Mouse (Mus musculus): ENCODE measurements around the gene Ydjc. TPM values are rescaled to one million over a fixed set of nuclear protein-coding genes. Genes with fewer than 3 reads are reported as not detected.
A peak's percentile ranks its signal among the peaks of the same experiment; 100 is the strongest.

The Ydjc gene
- polyA plus RNA-seq, 1 experiment from 2014 or later = 4.6 TPM

DNA sequence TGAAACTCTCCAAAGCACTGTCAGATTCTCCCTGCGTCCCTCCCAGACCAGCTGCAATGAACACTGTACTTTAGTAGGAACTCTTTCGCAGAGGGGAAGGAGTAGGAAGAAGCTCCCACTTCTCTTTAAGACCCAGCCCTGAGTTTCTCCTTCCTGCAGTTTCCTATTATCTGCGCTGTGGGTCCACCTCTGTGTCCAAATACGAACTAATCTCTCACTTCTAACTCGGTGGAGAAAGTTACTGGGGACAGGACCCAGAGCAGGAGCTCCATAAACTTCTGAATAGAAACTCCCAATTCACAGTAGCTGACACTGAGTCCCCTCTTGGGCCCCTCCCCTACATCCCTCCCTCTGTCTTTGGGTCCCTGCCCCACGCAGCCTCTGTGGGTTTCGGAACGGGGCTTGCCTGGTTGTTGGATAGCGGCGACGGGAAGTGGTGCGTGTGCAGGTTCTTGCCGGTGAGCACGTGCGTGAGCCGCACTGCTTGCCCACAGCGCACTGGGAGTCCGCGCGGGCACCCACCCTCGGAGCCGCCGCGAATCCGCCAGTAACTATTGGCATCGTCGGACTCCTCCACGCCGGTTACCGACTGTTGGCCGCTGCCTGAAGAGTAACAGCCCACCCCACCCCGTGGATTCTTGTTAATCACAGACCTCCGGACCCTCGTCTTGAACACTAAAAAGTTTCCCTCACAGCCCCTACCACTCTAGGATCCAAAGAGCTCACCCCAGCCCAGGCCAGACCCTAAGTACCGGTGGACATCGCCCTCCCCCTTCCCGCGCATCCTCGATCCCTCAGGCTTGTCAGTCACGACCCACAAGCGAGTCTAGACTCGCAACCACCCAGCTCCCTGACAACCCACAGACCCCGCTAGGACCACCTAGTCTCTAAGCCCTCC is 13.0 kb upstream of the Ydjc start:
- Histone ChIP-seq H3K27ac (ENCODE audit: poor library complexity, severe bottlenecking) (peak overlapping the region; percentile 30; the same call in 1 of the 2 replicates), H3K9me3 (replicated peaks) (no peaks in the 10 kb centered on the region), H3K36me3 (no peaks in the 10 kb centered on the region), H3K27me3 (replicated peaks) (no peaks in the 10 kb centered on the region), H3K9ac (peak overlapping the region; percentile 75), H3K4me2 (peak overlapping the region; percentile 93), H3K4me1 (replicated peaks) (peaks cover 15% of the 10 kb centered on the region), H3K4me3 (peak overlapping the region; percentile 73)
- 3% methylated on average over 43 of the region's 43 CpGs for WGBS
- no peak for ATAC-seq (ENCODE audit: insufficient number of reproducible peaks, low FRiP score)

GRCm38 (mm10) chr16:17132089-17132905 is 12.1 kb upstream of the Ydjc start, which contains the start of gene Sdf2l1:
TSS of gene Sdf2l1 (minus strand) at chr16:17132383.
- under 1% methylated on average over 47 of the region's 47 CpGs for WGBS
- peak within 1 kb of the TSS; percentile 30; the same call in 1 of the 2 replicates for H3K27ac ChIP-seq (ENCODE audit: poor library complexity, severe bottlenecking)
- H3K9me3 ChIP-seq (replicated peaks) = no peaks in the 10 kb centered on the region
- peak within 1 kb of the TSS; percentile 73 for H3K4me3 ChIP-seq
- no peaks in the 10 kb centered on the region for H3K36me3 ChIP-seq
- H3K27me3 ChIP-seq (replicated peaks) = no peaks in the 10 kb centered on the region
- peak within 1 kb of the TSS; percentile 93 for H3K4me2 ChIP-seq
- peak; percentile 97 for ATAC-seq (ENCODE audit: insufficient number of reproducible peaks, low FRiP score)
- peak within 1 kb of the TSS; percentile 75 for H3K9ac ChIP-seq
- peaks cover 15% of the 10 kb centered on the region for H3K4me1 ChIP-seq (replicated peaks)

DNA sequence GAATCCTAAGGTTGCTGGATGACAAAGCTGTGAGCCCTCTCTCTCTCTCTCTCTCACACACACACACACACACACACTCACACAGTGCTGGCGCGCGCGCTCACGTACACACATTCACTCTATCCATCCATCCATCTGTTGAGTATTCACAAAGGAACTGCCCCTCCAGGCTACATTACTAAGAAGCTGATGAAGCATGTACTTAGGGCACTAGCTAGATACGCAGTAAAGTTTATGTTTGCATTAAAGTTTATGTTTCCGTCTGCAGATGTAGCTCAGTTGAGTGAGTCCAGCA is 11.6 kb upstream of the Ydjc start:
- Histone ChIP-seq H3K9ac (peak overlapping the region; percentile 75), H3K4me3 (peak overlapping the region; percentile 73), H3K9me3 (replicated peaks) (no peaks in the 10 kb centered on the region), H3K4me1 (replicated peaks) (peaks cover 15% of the 10 kb centered on the region), H3K27me3 (replicated peaks) (no peaks in the 10 kb centered on the region), H3K36me3 (no peaks in the 10 kb centered on the region), H3K27ac (ENCODE audit: poor library complexity, severe bottlenecking) (no peak overlapping the region), H3K4me2 (peak overlapping the region; percentile 93)
- ATAC-seq (ENCODE audit: insufficient number of reproducible peaks, low FRiP score) = no peak
- WGBS = 47% methylated on average over 7 of the region's 7 CpGs

DNA sequence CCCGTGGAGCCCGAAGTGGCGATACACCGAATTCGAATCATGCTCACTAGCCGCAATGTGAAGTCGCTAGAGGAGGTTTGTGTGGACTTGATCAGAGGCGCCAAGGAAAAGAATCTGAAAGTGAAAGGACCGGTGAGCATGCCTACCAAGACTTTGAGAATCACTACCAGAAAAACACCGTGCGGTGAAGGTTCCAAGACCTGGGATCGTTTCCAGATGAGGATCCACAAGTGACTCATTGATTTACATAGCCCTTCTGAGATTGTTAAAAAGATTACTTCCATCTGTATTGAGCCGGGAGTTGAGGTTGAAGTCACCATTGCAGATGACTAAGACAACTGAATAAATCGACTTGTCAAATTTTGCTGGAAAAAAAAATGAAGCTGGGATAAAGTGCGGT is 7.1 kb upstream of the Ydjc start:
- no peaks in the 10 kb centered on the region for H3K36me3 ChIP-seq
- no peak for ATAC-seq (ENCODE audit: insufficient number of reproducible peaks, low FRiP score)
- H3K9me3 ChIP-seq (replicated peaks) = no peaks in the 10 kb centered on the region
- H3K4me2 ChIP-seq = no peak overlapping the region
- no peak overlapping the region for H3K4me3 ChIP-seq
- peaks cover 6% of the 10 kb centered on the region for H3K4me1 ChIP-seq (replicated peaks)
- H3K27me3 ChIP-seq (replicated peaks) = no peaks in the 10 kb centered on the region
- 79% methylated on average over 15 of the region's 15 CpGs for WGBS
- no peak overlapping the region for H3K9ac ChIP-seq
- no peak overlapping the region for H3K27ac ChIP-seq (ENCODE audit: poor library complexity, severe bottlenecking)

DNA sequence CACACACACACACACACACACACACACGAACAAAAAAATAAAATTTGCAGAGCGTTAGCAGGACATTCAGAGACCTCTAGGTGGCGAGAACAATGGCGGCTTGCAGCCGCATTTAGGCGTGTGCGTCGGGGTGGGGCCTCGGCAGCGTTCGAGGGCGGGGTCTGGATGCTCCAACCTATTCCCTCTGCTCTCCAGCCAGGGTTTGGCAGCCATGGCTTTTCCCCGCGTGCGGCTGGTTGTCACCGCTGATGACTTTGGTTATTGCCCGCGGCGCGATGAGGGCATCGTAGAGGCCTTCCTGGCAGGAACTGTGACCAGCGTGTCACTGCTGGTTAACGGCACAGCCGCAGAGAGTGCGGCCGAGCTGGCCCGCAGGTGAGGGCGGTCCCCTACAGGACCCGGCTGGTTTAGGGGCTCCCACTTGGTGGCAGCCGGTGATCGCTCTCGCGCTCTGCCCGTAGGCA is 2.4 kb downstream of the Ydjc start, which contains the start of gene Ccdc116:
Ccdc116 (minus strand) TSS at position 458 of the 464 bp plus-strand sequence.
- Histone ChIP-seq H3K36me3 (peaks cover 2% of the 10 kb centered on the region), H3K9me3 (replicated peaks) (no peaks in the 10 kb centered on the region), H3K27me3 (replicated peaks) (no peaks in the 10 kb centered on the region), H3K4me1 (replicated peaks) (peaks cover 12% of the 10 kb centered on the region), H3K4me3 (peak within 1 kb of the TSS; percentile 47), H3K27ac (ENCODE audit: poor library complexity, severe bottlenecking) (no peak within 1 kb of the TSS), H3K4me2 (peak within 1 kb of the TSS; percentile 78), H3K9ac (peak within 1 kb of the TSS; percentile 59)
- 0% methylated on average over 34 of the region's 34 CpGs for WGBS
- ATAC-seq (ENCODE audit: insufficient number of reproducible peaks, low FRiP score) = peak; percentile 78

DNA sequence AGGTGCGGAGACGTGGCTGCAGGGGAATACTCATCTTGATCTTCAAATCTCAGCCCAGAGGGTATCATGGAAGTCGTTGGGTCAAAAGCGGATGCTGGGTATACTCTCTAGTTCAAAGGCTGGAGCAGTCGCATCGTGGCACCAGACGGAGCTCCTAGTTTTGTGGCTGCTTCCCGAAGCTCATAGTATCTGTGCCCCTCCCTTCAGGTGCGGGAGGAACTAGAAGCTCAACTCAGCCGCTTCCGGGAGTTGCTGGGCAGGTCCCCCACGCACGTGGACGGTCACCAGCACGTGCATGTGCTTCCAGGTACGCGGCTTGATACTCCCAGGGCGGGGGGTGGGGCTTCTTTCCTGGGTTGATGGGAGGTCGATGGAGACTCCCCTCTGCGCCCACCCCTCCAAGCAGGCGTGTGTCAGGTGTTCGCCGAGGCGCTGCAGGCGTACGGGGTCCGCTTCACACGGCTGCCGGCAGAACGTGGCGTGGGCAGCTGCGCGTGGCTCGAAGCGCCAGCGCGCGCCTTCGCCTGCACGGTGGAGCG is 3.0 kb downstream of the Ydjc start:
- Histone ChIP-seq H3K27me3 (replicated peaks) (no peaks in the 10 kb centered on the region), H3K9ac (peak overlapping the region; percentile 59), H3K4me2 (peak overlapping the region; percentile 78), H3K4me3 (peak overlapping the region; percentile 47), H3K36me3 (peaks cover 8% of the 10 kb centered on the region), H3K9me3 (replicated peaks) (no peaks in the 10 kb centered on the region), H3K27ac (ENCODE audit: poor library complexity, severe bottlenecking) (no peak overlapping the region), H3K4me1 (replicated peaks) (peaks cover 12% of the 10 kb centered on the region)
- WGBS = under 1% methylated on average over 41 of the region's 41 CpGs
- 0 out of 2 replicates have a peak, but pooled peaks have one; percentile 12 for ATAC-seq (ENCODE audit: insufficient number of reproducible peaks, low FRiP score)

- no peaks in the 10 kb centered on the region for H3K27me3 ChIP-seq (replicated peaks)
- H3K9ac ChIP-seq = no peak overlapping the region
- ATAC-seq (ENCODE audit: insufficient number of reproducible peaks, low FRiP score) = peak; percentile 30; the same call in 1 of the 2 replicates
- peak overlapping the region; percentile 78 for H3K4me2 ChIP-seq
- H3K4me1 ChIP-seq (replicated peaks) = peaks cover 12% of the 10 kb centered on the region
- peaks cover 15% of the 10 kb centered on the region for H3K36me3 ChIP-seq
- H3K27ac ChIP-seq (ENCODE audit: poor library complexity, severe bottlenecking) = no peak overlapping the region
- 9% methylated on average over 16 of the region's 16 CpGs for WGBS
- peak overlapping the region; percentile 47 for H3K4me3 ChIP-seq
- no peaks in the 10 kb centered on the region for H3K9me3 ChIP-seq (replicated peaks)
These were observed 3.7 kb downstream of the Ydjc start for GRCm38 (mm10) chr16:17148084-17148483.

DNA sequence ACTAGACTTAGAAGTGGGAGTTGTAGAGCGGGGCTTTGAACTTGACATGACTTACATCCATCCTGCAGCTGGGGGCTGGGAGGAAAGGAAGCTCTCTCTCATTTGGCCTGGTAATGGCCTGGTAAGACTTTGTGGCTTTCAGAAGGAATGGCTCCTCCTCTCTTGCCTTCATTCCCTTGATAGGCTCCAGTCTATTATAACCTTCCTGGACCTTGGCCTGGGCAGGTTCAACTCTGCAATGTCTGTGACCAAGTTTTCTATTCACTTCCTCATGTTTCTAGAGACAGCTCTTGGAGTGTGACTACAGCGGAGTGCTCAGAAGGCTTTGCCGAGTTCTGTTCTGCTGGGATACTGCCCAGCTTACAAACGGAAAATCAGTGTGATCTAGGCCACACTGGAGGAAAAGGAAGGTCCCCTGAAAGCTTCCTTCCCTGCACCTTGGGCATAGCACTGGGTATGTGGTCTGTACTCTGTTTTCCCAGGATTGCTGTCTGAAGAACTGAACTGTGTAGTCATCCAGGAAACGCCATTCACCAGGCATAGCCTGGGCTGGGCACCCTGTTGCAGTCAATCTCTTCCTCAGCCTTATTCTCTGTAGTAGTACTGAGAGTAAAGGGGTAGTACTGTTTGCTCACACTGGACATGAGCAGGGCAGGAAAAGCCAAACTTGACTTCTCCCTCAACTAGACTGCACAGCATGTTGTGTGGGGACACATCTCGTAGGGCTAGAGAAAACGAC is 6.3 kb downstream of the Ydjc start:
- H3K36me3 ChIP-seq = peaks cover 37% of the 10 kb centered on the region
- no peaks in the 10 kb centered on the region for H3K27me3 ChIP-seq (replicated peaks)
- peaks cover 16% of the 10 kb centered on the region for H3K4me1 ChIP-seq (replicated peaks)
- H3K9me3 ChIP-seq (replicated peaks) = no peaks in the 10 kb centered on the region
- ATAC-seq (ENCODE audit: insufficient number of reproducible peaks, low FRiP score) = no peak
- WGBS = 82% methylated on average over 7 of the region's 7 CpGs
- no peak overlapping the region for H3K4me2 ChIP-seq
- H3K4me3 ChIP-seq = no peak overlapping the region
- no peak overlapping the region for H3K9ac ChIP-seq
- H3K27ac ChIP-seq (ENCODE audit: poor library complexity, severe bottlenecking) = no peak overlapping the region

DNA sequence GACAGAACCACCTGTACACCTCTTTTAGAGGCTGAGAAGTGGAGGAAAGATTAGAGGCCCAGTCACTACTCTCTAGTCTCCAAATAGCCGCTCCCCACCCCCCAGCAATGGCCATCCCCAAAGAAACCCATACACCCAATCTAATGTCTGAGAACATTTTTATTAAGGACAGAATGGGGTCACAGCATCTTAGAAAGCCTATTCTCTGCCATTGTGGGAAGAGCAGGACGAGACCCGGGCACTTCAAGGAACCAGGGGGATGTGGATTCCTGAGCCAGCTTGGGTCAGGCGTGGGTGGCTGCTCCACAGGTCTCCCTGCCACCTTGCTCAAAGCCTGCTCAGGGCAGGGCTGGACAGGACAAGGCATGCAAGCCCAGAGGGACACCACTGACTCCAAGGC is 7.5 kb downstream of the Ydjc start:
- Histone ChIP-seq H3K36me3 (peaks cover 46% of the 10 kb centered on the region), H3K9ac (no peak overlapping the region), H3K4me1 (replicated peaks) (peaks cover 16% of the 10 kb centered on the region), H3K4me2 (no peak overlapping the region), H3K9me3 (replicated peaks) (no peaks in the 10 kb centered on the region), H3K27me3 (replicated peaks) (no peaks in the 10 kb centered on the region), H3K27ac (ENCODE audit: poor library complexity, severe bottlenecking) (no peak overlapping the region), H3K4me3 (no peak overlapping the region)
- ATAC-seq (ENCODE audit: insufficient number of reproducible peaks, low FRiP score) = no peak
- WGBS = 80% methylated on average over 4 of the region's 4 CpGs

DNA sequence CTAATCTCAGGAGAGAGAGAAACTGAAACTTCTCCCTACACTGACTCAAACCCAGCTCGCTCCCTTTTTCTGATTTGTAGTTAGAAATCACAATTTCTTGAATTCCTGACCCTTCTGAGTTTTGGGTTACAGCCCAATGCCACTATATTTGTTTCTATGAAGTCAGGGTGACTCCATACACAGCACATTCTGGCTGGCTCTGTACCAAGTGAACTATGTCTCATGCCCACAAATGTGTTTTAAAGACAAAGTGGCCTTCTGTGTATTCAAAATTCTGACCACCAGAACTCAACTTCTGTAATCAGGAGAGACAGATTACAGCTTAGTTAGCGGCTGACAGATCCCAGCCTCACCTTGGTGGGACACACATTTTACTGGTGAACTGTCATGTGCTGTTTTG is 9.9 kb downstream of the Ydjc start:
- Histone ChIP-seq H3K4me1 (replicated peaks) (peaks cover 4% of the 10 kb centered on the region; the same call in 1 of the 2 replicates), H3K4me2 (no peak overlapping the region), H3K36me3 (peaks cover 69% of the 10 kb centered on the region), H3K27me3 (replicated peaks) (no peaks in the 10 kb centered on the region), H3K27ac (ENCODE audit: poor library complexity, severe bottlenecking) (no peak overlapping the region), H3K9me3 (replicated peaks) (no peaks in the 10 kb centered on the region), H3K9ac (no peak overlapping the region), H3K4me3 (no peak overlapping the region)
- no peak for ATAC-seq (ENCODE audit: insufficient number of reproducible peaks, low FRiP score)
- WGBS = 70% methylated on average over 2 of the region's 2 CpGs

All from heart, embryonic 12.5 days (tissue).